Mouse (Mus musculus): ENCODE measurements at regions not wholly inside any gene's neighbourhood (a gene's known extent, or its start where the extent isn't known, plus 50 kb on each side); places are given as distances from the start of the nearest gene placed in this dataset.

GRCm38 (mm10) chr4:142527080-142527479, 287.9 kb upstream of the Kazn start:
- Histone ChIP-seq H3K4me2 (replicated peaks; ENCODE audit: low read depth, low read length) (no peak overlapping the region), H3K9me3 (ENCODE audit: control insufficient read depth, low read length) (no peaks in the 10 kb centered on the region), H3K36me3 (ENCODE audit: control insufficient read depth, insufficient read depth, low read length) (no peaks in the 10 kb centered on the region), H3K27me3 (ENCODE audit: control insufficient read depth, insufficient read depth, low read length) (no peaks in the 10 kb centered on the region), H3K9ac (ENCODE audit: low read depth, low read length) (no peak overlapping the region), H3K27ac (ENCODE audit: low read depth, low read length) (peak overlapping the region; percentile 42), H3K4me3 (ENCODE audit: low read length) (no peak overlapping the region), H3K4me1 (ENCODE audit: control insufficient read depth, insufficient read depth, low read length) (peaks cover 13% of the 10 kb centered on the region)
- peak; percentile 69; the same call in 1 of the 2 replicates for ATAC-seq (ENCODE audit: low FRiP score, low TSS enrichment)
- WGBS = 6% methylated on average over 6 of the region's 6 CpGs

- Histone ChIP-seq H3K27ac (ENCODE audit: low read depth, low read length) (no peak overlapping the region), H3K27me3 (ENCODE audit: control insufficient read depth, insufficient read depth, low read length) (no peaks in the 10 kb centered on the region), H3K9ac (ENCODE audit: low read depth, low read length) (no peak overlapping the region), H3K4me1 (ENCODE audit: control insufficient read depth, insufficient read depth, low read length) (no peaks in the 10 kb centered on the region), H3K36me3 (ENCODE audit: control insufficient read depth, insufficient read depth, low read length) (no peaks in the 10 kb centered on the region), H3K4me2 (replicated peaks; ENCODE audit: low read depth, low read length) (no peak overlapping the region), H3K4me3 (ENCODE audit: low read length) (no peak overlapping the region), H3K9me3 (ENCODE audit: control insufficient read depth, low read length) (no peaks in the 10 kb centered on the region)
- WGBS = 75% methylated on average over 21 of the region's 21 CpGs
- ATAC-seq (ENCODE audit: low FRiP score, low TSS enrichment) = no peak
Observed at GRCm38 (mm10) chr4:142517478-142518455, 278.6 kb upstream of the Kazn start.

GRCm38 (mm10) chr4:142514751-142515150, 275.6 kb upstream of the Kazn start:
- WGBS = 85% methylated on average over 4 of the region's 4 CpGs
- H3K4me1 ChIP-seq (ENCODE audit: control insufficient read depth, insufficient read depth, low read length) = no peaks in the 10 kb centered on the region
- H3K9me3 ChIP-seq (ENCODE audit: control insufficient read depth, low read length) = no peaks in the 10 kb centered on the region
- no peak overlapping the region for H3K4me3 ChIP-seq (ENCODE audit: low read length)
- H3K36me3 ChIP-seq (ENCODE audit: control insufficient read depth, insufficient read depth, low read length) = no peaks in the 10 kb centered on the region
- no peaks in the 10 kb centered on the region for H3K27me3 ChIP-seq (ENCODE audit: control insufficient read depth, insufficient read depth, low read length)
- no peak overlapping the region for H3K9ac ChIP-seq (ENCODE audit: low read depth, low read length)
- no peak overlapping the region for H3K4me2 ChIP-seq (replicated peaks; ENCODE audit: low read depth, low read length)
- ATAC-seq (ENCODE audit: low FRiP score, low TSS enrichment) = no peak
- no peak overlapping the region for H3K27ac ChIP-seq (ENCODE audit: low read depth, low read length)

- Histone ChIP-seq H3K4me3 (ENCODE audit: low read length) (no peak overlapping the region), H3K4me1 (ENCODE audit: control insufficient read depth, insufficient read depth, low read length) (no peaks in the 10 kb centered on the region), H3K4me2 (replicated peaks; ENCODE audit: low read depth, low read length) (no peak overlapping the region), H3K9me3 (ENCODE audit: control insufficient read depth, low read length) (no peaks in the 10 kb centered on the region), H3K27me3 (ENCODE audit: control insufficient read depth, insufficient read depth, low read length) (no peaks in the 10 kb centered on the region), H3K36me3 (ENCODE audit: control insufficient read depth, insufficient read depth, low read length) (no peaks in the 10 kb centered on the region), H3K9ac (ENCODE audit: low read depth, low read length) (no peak overlapping the region), H3K27ac (ENCODE audit: low read depth, low read length) (no peak overlapping the region)
- WGBS = 89% methylated on average over 2 of the region's 2 CpGs
- no peak for ATAC-seq (ENCODE audit: low FRiP score, low TSS enrichment)
Observed at GRCm38 (mm10) chr4:142509386-142509785, 270.2 kb upstream of the Kazn start.

GRCm38 (mm10) chr4:142506383-142507211, 267.4 kb upstream of the Kazn start:
- Histone ChIP-seq H3K4me3 (ENCODE audit: low read length) (no peak overlapping the region), H3K36me3 (ENCODE audit: control insufficient read depth, insufficient read depth, low read length) (no peaks in the 10 kb centered on the region), H3K27me3 (ENCODE audit: control insufficient read depth, insufficient read depth, low read length) (no peaks in the 10 kb centered on the region), H3K9me3 (ENCODE audit: control insufficient read depth, low read length) (no peaks in the 10 kb centered on the region), H3K27ac (ENCODE audit: low read depth, low read length) (no peak overlapping the region), H3K9ac (ENCODE audit: low read depth, low read length) (no peak overlapping the region), H3K4me1 (ENCODE audit: control insufficient read depth, insufficient read depth, low read length) (no peaks in the 10 kb centered on the region), H3K4me2 (replicated peaks; ENCODE audit: low read depth, low read length) (no peak overlapping the region)
- ATAC-seq (ENCODE audit: low FRiP score, low TSS enrichment) = no peak
- 15% methylated on average over 11 of the region's 13 CpGs for WGBS

GRCm38 (mm10) chr4:142503761-142504160, 264.6 kb upstream of the Kazn start:
- Histone ChIP-seq H3K9ac (ENCODE audit: low read depth, low read length) (no peak overlapping the region), H3K27ac (ENCODE audit: low read depth, low read length) (no peak overlapping the region), H3K4me2 (replicated peaks; ENCODE audit: low read depth, low read length) (no peak overlapping the region), H3K9me3 (ENCODE audit: control insufficient read depth, low read length) (no peaks in the 10 kb centered on the region), H3K4me1 (ENCODE audit: control insufficient read depth, insufficient read depth, low read length) (no peaks in the 10 kb centered on the region), H3K27me3 (ENCODE audit: control insufficient read depth, insufficient read depth, low read length) (no peaks in the 10 kb centered on the region), H3K4me3 (ENCODE audit: low read length) (no peak overlapping the region), H3K36me3 (ENCODE audit: control insufficient read depth, insufficient read depth, low read length) (no peaks in the 10 kb centered on the region)
- 94% methylated on average over 15 of the region's 15 CpGs for WGBS
- no peak for ATAC-seq (ENCODE audit: low FRiP score, low TSS enrichment)

GRCm38 (mm10) chr4:142501177-142501576, 262.0 kb upstream of the Kazn start:
- H3K27ac ChIP-seq (ENCODE audit: low read depth, low read length) = no peak overlapping the region
- no peak overlapping the region for H3K9ac ChIP-seq (ENCODE audit: low read depth, low read length)
- H3K4me1 ChIP-seq (ENCODE audit: control insufficient read depth, insufficient read depth, low read length) = 0 out of 2 replicates have a peak, but pooled peaks cover 6% of the 10 kb centered on the region
- no peaks in the 10 kb centered on the region for H3K9me3 ChIP-seq (ENCODE audit: control insufficient read depth, low read length)
- no peak overlapping the region for H3K4me3 ChIP-seq (ENCODE audit: low read length)
- H3K4me2 ChIP-seq (replicated peaks; ENCODE audit: low read depth, low read length) = no peak overlapping the region
- ATAC-seq (ENCODE audit: low FRiP score, low TSS enrichment) = no peak
- no peaks in the 10 kb centered on the region for H3K27me3 ChIP-seq (ENCODE audit: control insufficient read depth, insufficient read depth, low read length)
- WGBS = 75% methylated on average over 8 of the region's 8 CpGs
- H3K36me3 ChIP-seq (ENCODE audit: control insufficient read depth, insufficient read depth, low read length) = no peaks in the 10 kb centered on the region

GRCm38 (mm10) chr4:142500541-142500940, 261.3 kb upstream of the Kazn start:
- Histone ChIP-seq H3K9me3 (ENCODE audit: control insufficient read depth, low read length) (no peaks in the 10 kb centered on the region), H3K27me3 (ENCODE audit: control insufficient read depth, insufficient read depth, low read length) (no peaks in the 10 kb centered on the region), H3K36me3 (ENCODE audit: control insufficient read depth, insufficient read depth, low read length) (no peaks in the 10 kb centered on the region), H3K4me1 (ENCODE audit: control insufficient read depth, insufficient read depth, low read length) (0 out of 2 replicates have a peak, but pooled peaks cover 6% of the 10 kb centered on the region), H3K27ac (ENCODE audit: low read depth, low read length) (no peak overlapping the region), H3K4me3 (ENCODE audit: low read length) (no peak overlapping the region), H3K4me2 (replicated peaks; ENCODE audit: low read depth, low read length) (no peak overlapping the region), H3K9ac (ENCODE audit: low read depth, low read length) (no peak overlapping the region)
- 71% methylated on average over 7 of the region's 7 CpGs for WGBS
- ATAC-seq (ENCODE audit: low FRiP score, low TSS enrichment) = no peak

Data from kidney, embryonic 14.5 days (tissue).